8 mouse cellular contexts compared by ENCODE assay signal in genomic region chr17:34119249-34120179, GRCm38 (mm10). TPM values are rescaled to one million over a fixed set of nuclear protein-coding genes. Genes with fewer than 3 reads are reported as not detected.
DNase-seq lines count a peak whose midpoint lies in the region; ATAC-seq and TF ChIP-seq lines count a peak whose summit lies in the region.

Gene H2-DMa (plus strand): TSS chr17:34119541.

- no peaks in the 10 kb centered on the region for H3K9me3 ChIP-seq in MEL (replicated peaks; ENCODE audit: insufficient read depth, low read length)
- H3K9me3 ChIP-seq in forebrain, postnatal 0 days (ENCODE audit: low read length): no peaks in the 10 kb centered on the region
- H3K9me3 ChIP-seq in lung, embryonic 15.5 days: no peaks in the 10 kb centered on the region

- under 1% methylated on average over 96 of the region's 96 CpGs for WGBS in cerebellum, adult 2 months
- WGBS in forebrain, postnatal 0 days: 3% methylated on average over 96 of the region's 96 CpGs
- under 1% methylated on average over 96 of the region's 96 CpGs for WGBS in lung, embryonic 15.5 days

- no peak for TF ChIP-seq CTCF in MEL (IDR thresholded peaks at IDR 0.05 in 2 of 3, conservative IDR thresholded peaks at IDR 0.05 in 1 of 3; ENCODE audit: control insufficient read depth in 1 of 3, insufficient read depth in 1 of 3, low read depth in 2 of 3, low read length in 3 of 3, poor library complexity in 1 of 3, severe bottlenecking in 1 of 3)
- TF ChIP-seq CTCF in cerebellum, adult 2 months (IDR thresholded peaks at IDR 0.05; ENCODE audit: borderline replicate concordance, insufficient read depth, low read depth, low read length): no peak
- TF ChIP-seq CTCF in forebrain, postnatal 0 days (IDR thresholded peaks at IDR 0.05; ENCODE audit: low read depth): no peak; the same call in 1 of the 2 replicates

- peaks cover 0 to 7% of the 10 kb centered on the region in 2 experiments; a peak in 1 of 4 replicates for H3K4me1 ChIP-seq in MEL (ENCODE audit: control insufficient read depth in 1 of 2, insufficient read depth in 2 of 2, low read length in 2 of 2)
- peaks cover 3% of the 10 kb centered on the region; the same call in 1 of the 2 replicates for H3K4me1 ChIP-seq in cerebellum, adult 2 months (ENCODE audit: control insufficient read depth, insufficient read depth, low read length)
- H3K4me1 ChIP-seq in forebrain, postnatal 0 days (ENCODE audit: insufficient read depth): peaks cover 9% of the 10 kb centered on the region; the same call in 1 of the 2 replicates
- peaks cover 29% of the 10 kb centered on the region for H3K4me1 ChIP-seq in lung, embryonic 15.5 days

- no peak for TF ChIP-seq RAD21 in MEL (IDR thresholded peaks at IDR 0.05; ENCODE audit: low read depth, low read length)

- H3K4me2 ChIP-seq in forebrain, postnatal 0 days (ENCODE audit: low read depth): peak within 1 kb of the TSS; percentile 88
- peak within 1 kb of the TSS; percentile 82 for H3K4me2 ChIP-seq in lung, embryonic 15.5 days

- ATAC-seq in forebrain, postnatal 0 days: peak; percentile 81
- ATAC-seq in lung, embryonic 15.5 days (ENCODE audit: borderline replicate concordance, extremely low read depth, low FRiP score, low TSS enrichment): peak; percentile 74

- peaks cover 19 to 25% of the 10 kb centered on the region in 2 experiments for H3K36me3 ChIP-seq in MEL (ENCODE audit: control insufficient read depth in 1 of 2, insufficient read depth in 2 of 2, low read length in 2 of 2)
- H3K36me3 ChIP-seq in forebrain, postnatal 0 days (ENCODE audit: insufficient read depth): peaks cover 32% of the 10 kb centered on the region
- peaks cover 37% of the 10 kb centered on the region for H3K36me3 ChIP-seq in lung, embryonic 15.5 days

- H3K9ac ChIP-seq in MEL (ENCODE audit: control insufficient read depth, low read depth, low read length, poor library complexity, severe bottlenecking): peak within 1 kb of the TSS; percentile 98
- peak within 1 kb of the TSS; percentile 87 for H3K9ac ChIP-seq in forebrain, postnatal 0 days
- H3K9ac ChIP-seq in lung, embryonic 15.5 days: peak within 1 kb of the TSS; percentile 94

- H3K79me2 ChIP-seq in MEL (ENCODE audit: control insufficient read depth, insufficient read depth, low read length, poor library complexity): peaks cover 87% of the 10 kb centered on the region

- H3K27ac ChIP-seq in MEL (ENCODE audit: control insufficient read depth, low read depth, low read length): peak within 1 kb of the TSS; percentile 99
- H3K27ac ChIP-seq in cerebellum, adult 2 months (ENCODE audit: insufficient read depth, low read length): peak within 1 kb of the TSS; percentile 100
- peak within 1 kb of the TSS; percentile 100 for H3K27ac ChIP-seq in forebrain, postnatal 0 days (ENCODE audit: low read depth, low read length)
- H3K27ac ChIP-seq in lung, embryonic 15.5 days: peak within 1 kb of the TSS; percentile 100

- TF ChIP-seq EP300 in MEL (IDR thresholded peaks at IDR 0.05; ENCODE audit: low read depth in 1 of 2, low read length in 2 of 2): peak in 1 of 2 experiments; percentile 21; a peak in 1 of 4 replicates

- peak; percentile 99 for DNase-seq in MEL (ENCODE audit: low read depth, low spot score)
- DNase-seq in cerebellum, adult 2 months: peak; percentile 99 to 100
- peak; percentile 100 for DNase-seq in forebrain, postnatal 0 days
- DNase-seq in heart, postnatal 4 days: peak; percentile 99
- peak; percentile 99 for DNase-seq in layer of hippocampus, adult 8-10 months (ENCODE audit: low spot score in 2 of 2)
- DNase-seq in ovary, adult 18-20 months (ENCODE audit: low spot score): peak; percentile 98
- DNase-seq in thymus, postnatal 0 days (ENCODE audit: low spot score): peak; percentile 100

- H3K4me3 ChIP-seq in MEL (ENCODE audit: control insufficient read depth in 1 of 2, insufficient read depth in 1 of 2, low read depth in 2 of 2, low read length in 2 of 2): peak within 1 kb of the TSS; percentile 81 to 98
- peak within 1 kb of the TSS; percentile 93 for H3K4me3 ChIP-seq in cerebellum, adult 2 months (replicated peaks; ENCODE audit: insufficient read depth, low read depth, low read length)
- peak within 1 kb of the TSS; percentile 72 for H3K4me3 ChIP-seq in forebrain, postnatal 0 days (ENCODE audit: low read depth, low read length)
- H3K4me3 ChIP-seq in lung, embryonic 15.5 days: peak within 1 kb of the TSS; percentile 75

- no peaks in the 10 kb centered on the region for H3K27me3 ChIP-seq in MEL (ENCODE audit: control insufficient read depth in 1 of 2, insufficient read depth in 2 of 2, low read length in 2 of 2)
- no peaks in the 10 kb centered on the region for H3K27me3 ChIP-seq in cerebellum, adult 2 months (ENCODE audit: control insufficient read depth, insufficient read depth, low read length)
- no peaks in the 10 kb centered on the region for H3K27me3 ChIP-seq in forebrain, postnatal 0 days (ENCODE audit: insufficient read depth, low read length)
- no peaks in the 10 kb centered on the region for H3K27me3 ChIP-seq in lung, embryonic 15.5 days

- peak; percentile 99 for TF ChIP-seq POLR2A in MEL (IDR thresholded peaks at IDR 0.05; ENCODE audit: control insufficient read depth in 1 of 2, insufficient read depth in 1 of 2, low read depth in 1 of 2, low read length in 2 of 2, poor library complexity in 1 of 2)
- TF ChIP-seq POLR2A in cerebellum, adult 2 months (IDR thresholded peaks at IDR 0.05; ENCODE audit: borderline replicate concordance, insufficient read depth, low read length): peak; percentile 98

TF ChIP-seq in MEL, 35 proteins besides CTCF, POLR2A, EP300 and RAD21 (continues in another document):
- no peak for TF ChIP-seq KAT2A (conservative IDR thresholded peaks at IDR 0.05; ENCODE audit: low read depth, low read length)
- TF ChIP-seq USF2 (IDR thresholded peaks at IDR 0.05; ENCODE audit: borderline replicate concordance in 1 of 2, insufficient read depth in 1 of 2, low read depth in 1 of 2, low read length in 2 of 2): no peak
- peak; percentile 66 for TF ChIP-seq ETS1 (IDR thresholded peaks at IDR 0.05; ENCODE audit: low read depth, low read length)
- no peak for TF ChIP-seq GATA1 (IDR thresholded peaks at IDR 0.05; ENCODE audit: low read depth, low read length)
- peak; percentile 100 for TF ChIP-seq NELFE (IDR thresholded peaks at IDR 0.05; ENCODE audit: low read depth, low read length)
- TF ChIP-seq CHD1 (IDR thresholded peaks at IDR 0.05; ENCODE audit: low read depth, low read length): peak; percentile 92
- no peak for TF ChIP-seq MYB (IDR thresholded peaks at IDR 0.05; ENCODE audit: low read depth, low read length)
- peak; percentile 63; the same call in 1 of the 2 replicates for TF ChIP-seq E2F4 (IDR thresholded peaks at IDR 0.05; ENCODE audit: borderline replicate concordance, low read depth, low read length)
- TF ChIP-seq MAZ (IDR thresholded peaks at IDR 0.05; ENCODE audit: low read depth, low read length): peak; percentile 87
- TF ChIP-seq TCF12 (IDR thresholded peaks at IDR 0.05; ENCODE audit: low read depth, low read length): peak; percentile 55; the same call in 1 of the 2 replicates
- TF ChIP-seq CHD2 (IDR thresholded peaks at IDR 0.05; ENCODE audit: low read length): no peak
- peak; percentile 48; the same call in 1 of the 2 replicates for TF ChIP-seq USF1 (IDR thresholded peaks at IDR 0.05; ENCODE audit: low read depth, low read length)
- peak; percentile 99 for TF ChIP-seq POLR2AphosphoS2 (IDR thresholded peaks at IDR 0.05; ENCODE audit: low read length)
- TF ChIP-seq BHLHE40 (IDR thresholded peaks at IDR 0.05; ENCODE audit: borderline replicate concordance, low read depth, low read length): peak; percentile 73; the same call in 1 of the 2 replicates
- no peak for TF ChIP-seq MEF2A (IDR thresholded peaks at IDR 0.05; ENCODE audit: extremely low read depth, insufficient replicate concordance, low read depth, low read length, poor library complexity, severe bottlenecking)
- no peak for TF ChIP-seq SMC3 (IDR thresholded peaks at IDR 0.05; ENCODE audit: low read depth, low read length)
- no peak for TF ChIP-seq GABPA (IDR thresholded peaks at IDR 0.05; ENCODE audit: low read depth, low read length)
- no peak for TF ChIP-seq JUND (IDR thresholded peaks at IDR 0.05; ENCODE audit: low read depth, low read length)
- no peak for TF ChIP-seq MAFK (IDR thresholded peaks at IDR 0.05; ENCODE audit: borderline replicate concordance, low read depth, low read length)
- peak; percentile 33; the same call in 1 of the 2 replicates for TF ChIP-seq MYC (IDR thresholded peaks at IDR 0.05; ENCODE audit: low read depth, low read length)
- peak; percentile 41 for TF ChIP-seq SIN3A (IDR thresholded peaks at IDR 0.05; ENCODE audit: low read length)
- TF ChIP-seq TBP (IDR thresholded peaks at IDR 0.05; ENCODE audit: low read depth, low read length): peak; percentile 97
- TF ChIP-seq HCFC1 (IDR thresholded peaks at IDR 0.05; ENCODE audit: low read depth, low read length): peak; percentile 50; the same call in 1 of the 2 replicates
- no peak for TF ChIP-seq ZNF384 (IDR thresholded peaks at IDR 0.05; ENCODE audit: low read depth, low read length)
- TF ChIP-seq ELF1 (IDR thresholded peaks at IDR 0.05; ENCODE audit: low read depth, low read length): peak; percentile 20; the same call in 1 of the 2 replicates
- no peak for TF ChIP-seq TAL1 (IDR thresholded peaks at IDR 0.05; ENCODE audit: low read length)
- TF ChIP-seq ZKSCAN1 (IDR thresholded peaks at IDR 0.05; ENCODE audit: low read depth, low read length): no peak
- TF ChIP-seq ZC3H11A (IDR thresholded peaks at IDR 0.05; ENCODE audit: low read depth, low read length): no peak
- 0 out of 2 replicates have a peak, but pooled peaks have one; percentile 74 for TF ChIP-seq UBTF (IDR thresholded peaks at IDR 0.05; ENCODE audit: borderline replicate concordance, insufficient read depth, low read depth, low read length)
- TF ChIP-seq ZMIZ1 (IDR thresholded peaks at IDR 0.05; ENCODE audit: low read depth, low read length): peak; percentile 100

RNA-seq across cellular contexts. Expression of gene H2-DMa, which starts in this region (rescaled TPM):
- 26.1 and 38.3 TPM in 2 replicates for total RNA-seq in MEL (2012; rRNA removed)
- polyA plus RNA-seq in MEL (2012; ENCODE audit: insufficient read depth in 1 of 2, insufficient read length in 2 of 2, low read depth in 1 of 2, low replicate concordance in 2 of 2, missing spikeins in 1 of 2): 10 to 100 TPM in 1 of 2 experiments, not detected in 1; 38.7 TPM
- 13.2 and 13.6 TPM in 2 replicates for polyA plus RNA-seq in cerebellum, adult 2 months (2012; rRNA removed)
- 21.5 and 25.7 TPM in 2 replicates for total RNA-seq in forebrain, postnatal 0 days (2014; rRNA removed)
- 19.2 and 23.5 TPM in 2 replicates for polyA plus RNA-seq in forebrain, postnatal 0 days (2015; fragmentation: Nextera tagmentation; extraction: Ambion mirVana)
- total RNA-seq in heart, postnatal 4 days (2021): 1 to 10 TPM; 5.6 to 6.0 TPM
- 10 to 100 TPM; 31.5 to 37.7 (median 34.2) TPM for total RNA-seq in layer of hippocampus, adult 8-10 months (2022)
- 12.1 and 13.8 TPM in 2 replicates for polyA plus RNA-seq in lung, embryonic 15.5 days (2015; fragmentation: Nextera tagmentation; extraction: Ambion mirVana)
- 113 and 114 TPM in 2 replicates for polyA plus RNA-seq in thymus, postnatal 0 days (2015; fragmentation: Nextera tagmentation; extraction: Ambion mirVana)

Comparison
In these comparisons a context has a peak if more than half of its experiments do, and no peak if none do; other contexts are left out.
1. Peak in every context shown above with its lines: DNase-seq, ATAC-seq, H3K4me3 ChIP-seq and H3K27ac ChIP-seq.